Mouse (Mus musculus) spleen, adult 2 months (tissue): ENCODE measurements around the gene Crot.
"Not testable (repeated sequence)": the region's sequence is repeated elsewhere in the genome, so short reads cannot be mapped to it uniquely, and the experiment has no call there.

Experiments
- CTCF ChIP-seq: fragments of 200-500 bp; IDR thresholded peaks from 2 replicates; pipeline ENCODE4 v1.5.1; 2011; ENCODE audit warnings: mild to moderate bottlenecking, inconsistent platforms; ENCODE audit not compliant: insufficient read depth, insufficient read length, insufficient replicate concordance; ENCODE audit errors: extremely low read depth
- POLR2A ChIP-seq: fragments of 200-500 bp; IDR thresholded peaks from 2 replicates; pipeline ENCODE4 v1.6.1; 2011; ENCODE audit warnings: low read depth, low read length, inconsistent platforms

DNA sequence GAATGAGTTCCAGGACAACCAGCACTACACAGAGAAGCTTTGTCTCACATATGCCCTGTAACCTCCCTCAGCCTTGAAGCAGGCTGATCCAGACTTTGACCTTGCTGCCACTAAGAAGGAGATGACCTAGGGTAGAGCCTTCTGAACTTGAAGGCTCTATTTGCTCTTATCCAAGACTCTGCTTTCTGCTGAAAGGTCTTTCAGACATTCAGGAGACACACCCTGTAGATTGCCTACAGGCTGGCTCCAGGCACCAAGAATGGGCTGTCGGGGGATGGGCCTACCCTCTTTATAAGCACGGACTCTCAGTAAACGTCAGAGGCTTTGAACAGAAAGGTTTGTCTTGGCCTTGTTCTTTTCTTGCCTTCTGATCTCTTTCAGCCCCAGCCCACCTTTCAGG lies 9.5 kb upstream of the Crot start:
- TF ChIP-seq CTCF, POLR2A: not testable (repeated sequence)
